Mouse (Mus musculus) megakaryocyte progenitor cell, adult 5-6 weeks (primary cell): ENCODE data around the gene Zic1. TPM values are rescaled to one million over a fixed set of nuclear protein-coding genes. Genes with fewer than 3 reads are reported as not detected.

Experiments
- ATAC-seq: replicated peaks from 2 replicates; pipeline ENCODE4 v1.8.0; 2016; ENCODE audit warnings: mild to moderate bottlenecking, moderate TSS enrichment, inconsistent platforms; ENCODE audit not compliant: poor library complexity
- total RNA-seq, 2 experiments: library from RNA; stranded (forward) in 1 of 2; stranded (reverse) in 1 of 2; fragments of 157-497, 149-512 nt in 1 of 2; fragments of 200-1000 nt in 1 of 2; gene quantifications; 2 replicates each; pipeline versions ENCODE4 v1.2.3 to v1.2.4; 2015 to 2017

The Zic1 gene
- total RNA-seq, 2 experiments from 2014 or later = not detected

DNA sequence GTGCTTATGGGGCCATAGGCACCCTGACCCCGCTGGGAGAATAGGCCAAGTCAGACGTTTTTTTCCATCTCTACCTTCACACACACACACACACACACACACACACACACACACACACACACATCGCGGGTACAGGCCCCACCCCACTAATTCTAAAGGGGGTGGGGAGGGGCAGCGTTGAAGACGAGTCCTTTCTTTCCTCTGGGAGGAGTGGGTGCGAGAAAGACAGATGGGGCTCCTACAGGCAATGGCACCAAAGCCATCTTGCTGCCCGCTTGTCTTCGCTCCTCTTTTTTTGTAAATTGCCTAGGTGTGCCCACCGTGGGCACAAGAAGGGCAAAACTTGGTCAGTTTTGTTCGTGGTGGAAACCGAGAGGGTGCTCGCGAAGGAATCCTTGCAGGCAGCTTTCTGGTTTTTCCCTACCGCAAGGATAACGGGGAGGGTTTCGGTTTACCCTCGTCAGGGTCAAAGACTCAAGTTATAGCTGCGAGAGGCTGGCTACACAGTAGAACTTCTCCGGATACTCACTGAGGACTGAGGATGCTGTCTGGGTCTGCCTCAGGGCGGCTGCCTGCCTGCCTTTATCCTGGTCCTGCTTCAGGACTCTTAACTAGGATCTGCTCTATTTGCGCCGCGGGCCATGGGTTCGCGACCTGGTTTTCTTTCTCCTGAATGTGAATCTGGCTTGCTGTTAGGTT, 3.8 kb upstream of the Zic1 start:
- no peak for ATAC-seq

DNA sequence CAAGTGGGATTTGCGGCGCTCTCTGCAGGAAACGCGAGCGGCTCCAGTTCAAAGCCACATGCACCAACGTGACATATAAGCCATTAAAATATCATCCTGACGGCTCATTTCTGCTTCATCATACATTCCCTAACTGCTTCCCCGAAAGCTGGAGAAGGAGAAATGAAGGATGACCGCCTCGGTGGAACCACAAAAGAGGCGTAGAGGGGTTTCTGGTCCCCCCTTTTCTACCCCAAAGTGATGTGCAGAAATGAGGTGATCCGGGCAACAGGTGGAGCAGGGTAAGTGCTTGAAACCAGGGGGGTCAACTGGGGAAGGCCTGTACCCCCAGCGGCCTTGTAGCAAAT, 3.3 kb upstream of the Zic1 start:
- no peak for ATAC-seq

DNA sequence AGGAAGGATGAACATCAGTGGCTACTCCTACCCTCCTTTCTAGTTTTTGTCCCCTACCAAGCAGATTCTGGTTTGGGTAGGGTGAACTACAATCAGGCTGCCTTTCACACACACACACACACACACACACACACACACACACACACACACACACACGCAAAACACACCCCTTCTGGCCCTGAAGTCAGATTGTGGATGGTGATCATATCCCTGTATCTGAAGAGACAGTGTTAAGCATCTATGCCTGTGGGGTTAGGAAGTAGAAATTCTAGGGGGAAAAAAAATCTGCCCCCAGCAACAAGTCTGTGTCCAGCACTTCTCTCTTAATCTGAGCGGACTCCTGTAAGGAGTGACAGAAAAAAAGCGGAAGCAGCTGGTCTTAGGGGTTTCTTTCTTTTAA, 2.5 kb upstream of the Zic1 start:
- ATAC-seq = no peak

DNA sequence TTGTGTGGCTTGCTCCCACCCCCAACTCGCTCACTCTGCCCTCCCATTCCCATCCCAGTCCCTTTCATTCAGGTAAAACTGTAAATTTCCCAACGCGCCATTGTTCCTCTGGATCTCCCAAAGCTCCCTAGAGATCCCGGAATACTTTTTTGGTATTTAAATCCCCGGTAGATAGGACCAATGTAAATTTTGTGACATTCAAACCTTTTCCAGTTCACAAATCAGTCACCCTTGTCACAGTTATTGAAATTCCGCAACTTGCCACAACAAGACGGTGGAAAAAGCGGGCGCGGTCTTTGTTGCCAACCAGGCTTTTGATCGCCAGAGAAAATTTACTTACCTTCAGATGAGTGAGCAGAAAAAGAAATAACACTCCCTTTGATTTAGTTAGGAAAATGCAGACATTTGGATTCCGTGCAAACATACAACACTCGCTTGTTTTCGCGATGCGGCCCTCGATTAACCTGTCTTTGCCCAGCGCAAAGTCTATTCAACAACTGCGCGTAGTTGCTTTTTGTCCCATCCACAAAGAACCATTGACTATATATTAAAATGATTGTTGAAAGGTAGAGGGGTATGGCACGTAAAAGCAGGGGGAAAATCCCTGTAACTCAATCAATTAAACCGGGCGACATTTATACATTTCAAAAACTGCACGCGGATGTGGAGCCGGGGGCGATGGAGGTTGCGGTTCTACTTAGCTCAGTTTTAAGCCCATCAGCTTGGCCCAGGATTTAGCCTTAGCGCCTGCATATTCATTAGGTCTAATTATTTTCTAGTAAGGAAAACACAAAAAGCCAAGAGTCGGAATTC, 1.6 kb upstream of the Zic1 start:
- ATAC-seq = no peak

DNA sequence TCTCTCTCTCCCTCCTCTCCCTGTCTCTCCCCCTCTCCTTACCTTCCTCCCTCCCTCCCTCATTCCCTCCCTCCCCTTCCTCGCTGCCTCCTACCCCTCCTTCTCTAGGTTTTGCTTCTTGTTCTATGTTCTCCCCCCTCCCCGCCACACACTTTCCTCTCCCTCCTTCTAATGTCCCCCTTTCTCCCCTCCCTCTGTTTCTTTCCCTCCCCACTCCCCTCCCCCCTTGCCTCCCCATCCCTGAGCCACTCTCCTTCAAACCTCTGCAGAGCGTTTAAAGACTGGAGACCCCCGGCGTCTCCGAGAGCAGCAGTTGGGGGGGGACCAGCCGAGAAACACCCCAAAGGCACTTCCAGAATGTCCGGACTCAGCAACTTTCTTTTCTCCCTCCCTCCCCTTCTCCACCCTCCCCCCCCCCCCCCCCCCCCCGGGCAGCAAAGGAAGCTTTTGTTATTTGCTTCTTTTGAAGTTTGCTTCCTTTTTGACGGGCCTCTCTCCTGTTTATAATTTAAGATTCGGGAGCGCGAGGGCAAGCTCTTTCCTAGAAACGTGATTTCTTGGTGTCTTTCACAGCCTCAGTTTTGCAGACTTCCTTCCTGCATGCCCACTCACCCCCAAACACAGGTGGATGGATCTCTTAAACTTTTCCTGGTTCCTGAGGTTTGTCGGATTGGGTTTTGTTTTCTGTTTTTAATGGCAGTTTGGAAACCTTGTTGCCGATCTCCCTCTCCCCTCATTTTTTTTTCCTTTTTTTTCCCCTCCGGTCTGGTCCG, 802 bp upstream of the Zic1 start:
- no peak for ATAC-seq

DNA sequence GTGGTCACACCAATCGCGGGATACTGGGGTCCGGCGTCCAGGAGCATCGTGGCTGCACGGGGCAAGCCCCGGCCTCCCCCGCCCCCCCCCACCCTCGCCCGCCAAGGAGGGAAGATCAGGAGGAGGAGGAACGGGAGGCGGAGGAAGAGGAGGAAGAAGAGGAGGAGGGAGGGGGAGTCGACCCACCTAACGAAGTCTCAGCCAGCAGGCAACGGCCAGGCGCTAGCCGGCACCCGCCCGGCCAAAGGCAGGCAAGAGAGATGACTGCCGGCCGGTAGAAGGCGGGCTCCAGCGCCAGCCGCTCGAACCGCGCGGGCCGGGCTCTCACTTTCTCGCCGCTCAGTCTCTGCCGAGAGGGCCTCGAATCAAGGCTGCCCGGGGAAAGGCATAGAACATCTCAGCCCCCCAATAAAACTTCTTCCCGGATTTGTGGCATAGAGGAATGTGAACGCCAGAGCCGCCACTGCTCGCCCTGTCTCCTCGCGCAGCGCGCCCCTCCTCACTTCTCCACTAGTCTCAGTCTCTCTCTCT, 574 bp downstream of the Zic1 start:
- ATAC-seq = peak; percentile 17

DNA sequence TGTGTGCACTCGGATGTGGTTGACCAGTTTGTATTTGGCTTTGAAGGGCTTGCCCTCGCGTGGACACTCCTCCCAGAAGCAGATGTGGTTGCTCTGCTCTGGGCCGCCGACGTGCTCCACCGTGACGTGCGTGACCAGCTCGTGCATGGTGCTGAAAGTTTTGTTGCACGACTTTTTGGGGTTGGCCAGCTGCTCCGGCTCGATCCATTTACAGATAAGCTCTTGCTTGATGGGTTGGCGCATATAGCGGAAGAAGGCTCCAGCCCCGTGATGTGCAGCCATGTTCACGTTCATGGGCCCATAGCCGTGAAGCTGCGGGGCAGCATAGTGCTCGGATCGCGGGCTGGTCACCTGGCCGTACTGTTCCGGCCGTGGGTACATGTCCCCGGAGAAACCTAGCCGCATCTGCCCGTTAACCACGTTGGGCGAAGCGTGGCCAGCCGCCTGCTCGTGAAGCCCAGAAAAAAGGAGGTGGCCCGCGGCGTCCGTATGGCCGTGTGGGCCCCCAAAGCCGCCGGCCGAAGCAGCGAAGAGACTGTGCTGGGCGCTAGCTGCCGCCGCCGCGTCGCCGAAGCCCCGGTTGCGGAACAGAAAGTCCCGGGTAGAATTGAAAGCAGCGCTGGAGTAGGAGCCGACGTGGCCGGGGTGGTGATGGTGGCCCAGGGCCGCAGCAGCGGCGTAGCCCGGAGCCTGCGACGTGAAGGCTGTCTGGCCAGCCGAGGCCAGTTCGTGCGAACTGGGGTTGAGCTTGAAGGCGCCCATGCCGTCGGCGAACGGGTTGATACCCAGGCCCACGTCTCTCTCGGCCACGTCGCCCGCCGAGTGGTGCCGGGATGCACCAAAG, 1.3 kb downstream of the Zic1 start:
- ATAC-seq = peak; percentile 53

DNA sequence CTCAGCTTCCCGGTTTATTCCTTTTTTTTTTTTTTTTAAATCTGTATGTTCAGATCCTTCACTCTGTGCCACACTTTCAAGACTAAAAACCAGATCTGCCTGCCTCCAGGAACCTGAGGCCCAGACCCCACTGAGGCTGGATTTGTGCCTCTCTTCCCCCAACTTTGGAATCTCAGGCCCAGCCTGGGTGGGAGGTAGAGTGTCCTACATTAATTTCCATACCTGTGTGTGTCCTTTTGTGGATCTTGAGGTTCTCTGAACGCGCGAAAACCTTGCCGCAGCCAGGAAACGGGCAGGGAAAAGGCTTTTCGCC, 1.8 kb downstream of the Zic1 start:
- no peak for ATAC-seq

DNA sequence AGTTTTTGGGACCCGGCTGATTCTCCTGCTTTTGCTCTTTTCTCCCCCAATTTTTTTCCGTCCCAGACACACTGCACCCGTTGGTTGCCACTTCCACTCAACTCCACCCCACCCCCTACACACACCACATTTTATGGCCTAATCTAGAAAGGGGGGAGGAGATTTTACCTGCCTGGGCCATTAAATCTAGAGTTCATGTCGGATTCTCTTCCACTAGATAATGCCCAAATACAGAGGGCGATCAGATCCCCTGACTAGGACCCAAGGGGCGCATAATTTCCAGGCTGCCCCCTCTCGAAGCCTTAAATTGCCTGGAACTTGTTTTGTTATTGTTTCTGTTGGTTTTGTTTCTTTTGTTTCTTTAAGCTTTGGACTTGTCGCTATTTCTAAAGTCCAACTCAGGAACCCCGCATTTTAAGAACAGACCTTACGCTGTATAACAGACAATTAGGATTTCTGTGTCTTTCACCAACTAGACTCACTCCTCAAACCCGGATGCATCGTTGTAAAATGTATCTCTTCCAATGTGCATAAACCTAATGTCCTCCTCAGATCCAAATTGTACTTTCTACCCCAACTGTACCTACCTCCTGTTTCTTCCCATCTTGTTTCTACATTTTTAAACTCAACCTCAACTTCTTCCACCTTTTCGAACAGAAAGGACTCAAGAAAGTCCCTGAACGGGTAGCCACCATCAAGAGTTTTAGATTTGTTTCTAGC, 2.4 kb downstream of the Zic1 start:
- ATAC-seq = no peak

DNA sequence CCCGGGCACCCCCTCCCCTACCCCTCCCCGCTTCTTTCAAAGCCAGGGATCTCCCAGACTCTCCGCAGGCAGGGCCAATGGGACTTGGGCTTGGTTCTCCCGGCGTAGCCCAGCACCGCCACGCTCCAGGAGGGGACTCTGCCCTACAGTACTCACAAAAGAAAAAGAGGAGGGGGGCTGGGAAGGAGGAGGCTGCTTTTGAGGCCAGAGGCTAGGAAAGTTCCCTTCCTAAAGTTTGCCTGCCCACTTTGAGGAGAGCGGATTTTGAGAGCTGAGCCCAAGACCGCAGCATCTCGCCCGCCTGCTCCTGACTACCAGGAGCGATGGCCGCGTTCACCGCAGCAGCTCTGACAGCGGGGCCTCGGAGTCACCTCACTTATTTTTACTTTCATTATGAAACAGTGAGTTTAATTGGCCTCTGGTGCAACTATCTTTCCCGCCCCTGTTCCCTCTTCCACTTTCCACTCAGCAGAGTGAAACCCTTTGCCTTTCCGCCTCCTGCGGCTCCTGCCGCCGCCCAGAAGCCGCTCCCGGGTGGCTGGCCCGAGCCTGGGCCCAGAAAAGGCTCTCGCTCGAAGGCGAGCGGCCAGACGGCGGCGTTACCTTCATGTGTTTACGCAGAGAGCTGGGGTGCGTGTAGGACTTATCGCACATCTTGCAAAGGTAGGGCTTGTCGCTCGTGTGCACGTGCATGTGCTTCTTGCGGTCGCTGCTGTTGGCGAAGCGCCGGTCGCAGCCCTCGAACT, 3.6 kb downstream of the Zic1 start, which contains the start of gene Zic4:
Gene Zic4, plus strand, starts transcription at position 558 of the 746 bp plus-strand sequence.
- ATAC-seq = peak; percentile 66

DNA sequence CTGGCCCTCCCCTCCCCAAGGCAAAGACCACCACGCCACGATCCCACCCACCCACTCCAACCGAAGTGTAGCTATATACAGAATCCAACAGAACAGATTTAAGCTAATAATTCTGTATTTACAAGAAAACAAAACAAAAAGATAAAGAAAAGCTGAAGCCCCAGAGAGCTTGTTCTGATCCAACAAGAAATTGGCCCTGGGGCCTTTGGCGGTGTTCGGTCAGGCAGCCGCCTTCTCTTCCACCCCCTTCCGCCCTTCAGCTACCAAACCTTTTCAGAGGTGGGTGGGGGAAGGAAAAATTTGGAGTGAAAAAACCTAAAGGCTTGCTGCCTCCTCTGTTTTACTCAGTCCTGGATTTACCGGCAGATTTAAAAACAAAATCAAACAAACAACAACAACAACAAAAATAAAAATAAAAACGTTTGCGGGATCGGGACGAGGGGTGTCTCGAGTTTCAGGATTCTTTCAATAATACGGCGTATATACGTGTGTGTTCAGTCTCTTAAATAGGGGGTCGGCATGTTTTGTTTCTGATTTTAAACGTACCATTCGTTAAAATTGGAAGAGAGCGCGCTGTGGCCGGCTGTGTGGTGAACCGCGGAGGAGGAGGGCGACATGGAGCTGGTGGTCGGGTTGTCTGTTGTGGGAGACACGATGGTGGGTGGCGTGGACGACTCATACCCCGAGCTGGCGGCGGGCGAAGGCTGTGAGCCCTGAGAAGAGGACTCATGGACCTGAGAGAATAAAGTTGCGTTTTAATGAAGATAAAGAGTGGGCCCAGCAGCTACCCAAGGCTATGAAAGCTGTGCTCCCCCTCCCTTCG, 4.4 kb downstream of the Zic1 start:
- no peak for ATAC-seq

DNA sequence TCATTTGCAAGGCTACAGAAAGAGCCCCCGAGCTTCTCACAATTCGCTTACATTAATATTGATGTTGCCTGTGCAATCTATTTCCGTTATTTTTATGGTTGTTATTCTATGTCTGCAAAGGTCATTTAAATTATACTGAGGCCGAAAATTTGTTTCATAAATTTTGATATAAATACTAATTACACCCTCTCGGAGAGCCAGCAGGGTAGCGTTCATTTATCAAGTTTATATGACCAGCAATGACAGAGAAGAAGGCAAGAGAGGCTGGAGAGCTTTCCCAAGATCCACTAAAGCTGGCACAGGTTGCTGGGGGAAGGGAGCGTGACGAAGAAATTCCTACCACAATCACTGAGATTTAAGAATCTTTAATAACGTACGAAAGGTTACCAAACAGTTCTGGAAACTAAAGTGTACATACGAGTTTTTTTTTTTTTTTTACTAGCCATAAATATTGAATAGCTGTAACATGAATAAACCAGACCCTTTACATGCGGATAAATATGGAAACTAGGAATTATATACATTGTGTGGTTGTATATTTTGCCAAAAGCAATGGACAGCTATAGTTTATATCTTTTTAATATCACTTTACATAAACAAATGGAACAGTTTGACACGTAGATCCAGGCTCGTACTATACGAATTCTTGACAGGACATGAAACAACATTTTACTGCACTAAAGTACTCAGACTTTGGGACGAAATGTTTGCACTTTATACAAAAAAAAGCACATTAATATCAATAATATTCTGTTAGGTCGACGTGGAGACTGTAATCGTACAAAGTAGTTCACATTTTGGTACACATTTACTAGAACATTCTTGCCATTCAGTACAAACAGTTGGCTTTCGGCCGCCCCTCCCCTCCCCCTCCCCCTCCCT, 5.2 kb downstream of the Zic1 start:
- ATAC-seq = no peak

DNA sequence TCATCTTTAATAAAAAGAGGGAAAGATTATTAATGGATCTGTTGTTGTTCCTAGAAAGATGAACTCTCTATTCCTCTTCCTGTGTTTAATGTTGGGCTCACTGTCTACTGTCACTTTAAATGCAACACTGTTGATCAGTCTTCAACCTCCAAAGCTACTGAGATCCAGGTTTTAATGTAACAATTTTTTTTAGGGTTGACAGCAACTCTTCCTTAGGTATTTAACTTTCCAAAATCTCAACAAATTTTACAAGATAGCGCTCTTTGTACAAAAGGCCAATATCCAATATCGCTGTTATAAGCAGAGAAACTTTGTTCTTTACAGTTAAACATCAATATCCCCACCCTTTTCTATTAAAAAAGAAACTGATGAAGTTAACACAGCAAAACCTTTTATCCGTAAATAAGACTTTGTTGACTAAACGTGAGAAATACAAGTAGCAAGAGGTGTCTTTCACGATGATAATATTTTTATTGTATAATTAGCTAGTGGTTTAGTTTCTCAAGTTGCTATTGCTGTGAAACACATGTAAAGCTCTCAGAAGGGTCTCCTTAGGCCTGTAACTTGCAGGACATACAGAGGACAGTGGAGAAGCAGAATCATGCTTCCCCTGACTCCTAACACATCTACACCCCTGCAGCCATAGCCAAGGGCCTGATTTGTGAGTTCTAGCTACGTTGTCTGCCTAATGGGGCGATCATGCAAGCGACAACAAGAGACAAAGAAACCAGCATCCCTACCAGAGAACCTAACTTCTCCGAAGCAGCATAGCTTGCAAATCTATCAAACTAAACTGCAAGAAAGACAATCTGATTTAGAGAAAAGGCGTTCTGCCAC, 6.5 kb downstream of the Zic1 start:
- ATAC-seq = no peak

DNA sequence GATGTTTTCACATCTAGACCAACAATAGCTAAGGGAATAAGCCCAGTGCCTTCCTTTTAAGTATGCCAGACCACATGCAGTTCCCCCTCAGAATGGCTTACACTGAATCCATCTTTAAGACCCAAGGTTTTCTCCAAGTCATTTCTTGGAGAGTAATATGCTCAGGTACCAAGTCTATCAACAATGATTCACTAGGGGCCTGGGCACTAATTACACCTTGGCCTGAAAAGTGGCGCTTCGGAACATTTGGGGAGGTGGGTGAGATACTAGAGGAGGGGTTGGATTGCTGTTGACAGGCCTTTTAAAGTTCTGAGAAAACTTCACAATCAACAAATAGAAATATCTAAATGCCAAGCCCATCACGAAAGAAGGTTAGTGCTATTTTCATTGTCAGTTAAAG, 8.3 kb downstream of the Zic1 start:
- no peak for ATAC-seq

DNA sequence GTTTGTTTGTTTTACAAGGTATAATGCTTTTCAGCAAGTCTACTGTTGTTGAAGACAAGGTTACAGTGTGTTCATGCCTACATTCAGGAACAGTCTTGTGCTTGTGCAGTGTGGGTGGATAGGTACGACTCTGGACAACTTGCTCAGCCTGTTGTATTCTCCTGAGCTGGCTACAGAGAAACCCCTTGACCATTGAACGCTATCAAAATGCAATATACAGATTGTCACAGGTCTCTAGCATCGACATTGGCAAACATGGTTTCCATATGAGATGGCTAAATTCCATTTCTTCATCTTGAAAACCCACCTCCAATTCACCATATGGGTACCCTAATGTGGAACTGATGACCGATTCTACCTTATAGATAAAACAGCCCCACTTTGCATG, 9.3 kb downstream of the Zic1 start:
- no peak for ATAC-seq

DNA sequence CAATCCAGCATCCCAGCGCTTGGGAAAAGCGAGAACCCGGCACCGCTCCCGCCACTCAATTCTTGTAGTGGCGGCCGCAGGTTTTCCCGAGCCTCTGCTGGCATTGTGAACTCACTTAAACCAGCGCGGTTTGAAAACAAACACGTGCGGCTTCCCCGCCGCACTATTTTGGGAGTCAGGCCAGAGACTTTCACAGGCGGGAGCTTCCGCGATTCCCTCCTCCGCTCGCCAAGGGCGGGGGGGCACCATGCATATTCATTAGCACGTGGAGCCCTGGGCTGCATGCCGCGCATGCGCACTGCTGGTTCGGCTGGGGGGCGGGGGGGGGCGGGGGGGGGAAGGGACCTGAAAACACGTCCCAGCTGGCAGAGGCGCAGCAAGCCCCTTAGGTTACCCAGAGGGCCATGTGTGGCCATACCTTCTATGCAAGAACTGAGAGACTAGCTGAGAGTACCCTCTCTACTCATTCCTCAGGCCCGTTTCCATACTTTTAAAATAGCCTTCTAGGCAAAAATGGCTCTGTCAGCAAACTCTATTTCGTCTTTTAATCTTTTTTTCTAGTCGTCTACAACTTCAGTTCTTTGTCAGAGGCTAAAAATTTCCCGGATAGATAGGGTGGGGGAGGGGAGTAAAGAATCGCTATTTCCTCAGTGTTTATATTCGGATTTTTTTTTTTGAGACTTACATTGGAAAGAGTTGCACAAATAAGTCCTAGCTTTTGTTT, 9.8 kb downstream of the Zic1 start:
- 0 out of 2 replicates have a peak, but pooled peaks have one; percentile 26 for ATAC-seq
